Mouse (Mus musculus) megakaryocyte, embryonic 14.5 days (primary cell): ENCODE results near the gene Gtf2f1.

ENCODE experiments used
- FLI1 ChIP-seq: IDR thresholded peaks from 2 replicates; pipeline ENCODE4 v1.6.1; 2012; ENCODE audit warnings: low read length, inconsistent platforms, mixed read lengths
- GATA1 ChIP-seq: IDR thresholded peaks from 3 replicates; pipeline ENCODE4 v1.6.1; 2012; ENCODE audit warnings: mixed read lengths, low read length, inconsistent platforms, borderline replicate concordance

- TF ChIP-seq FLI1 (no peak), GATA1 (no peak)
These were observed 21.5 kb downstream of the Gtf2f1 start for GRCm38 (mm10) chr17:56989467-56990114.
